Mouse (Mus musculus) hematopoietic stem cell, adult 5-6 weeks (primary cell): ENCODE results near the gene Lifr. TPM values are rescaled to one million over a fixed set of nuclear protein-coding genes. Genes with fewer than 3 reads are reported as not detected.

Source experiments
- ATAC-seq, 2 experiments: fragments of 125-278 bp in 1 of 2; replicated peaks in 1 of 2; 2 replicates each; pipeline ENCODE4 v1.8.0; 2016 to 2017; ENCODE audit warnings: inconsistent platforms in 2 of 2, mild to moderate bottlenecking in 2 of 2, moderate number of reproducible peaks in 2 of 2, low read depth in 1 of 2, moderate TSS enrichment in 1 of 2; ENCODE audit not compliant: low FRiP score in 2 of 2, poor library complexity in 2 of 2, severe bottlenecking in 2 of 2, insufficient read depth in 1 of 2, low TSS enrichment in 1 of 2
- total RNA-seq: library from RNA; stranded (forward); fragments of 172-1452, 232-1000 nt; gene quantifications from 2 replicates; pipeline ENCODE4 v1.2.3, GENCODE M21; 2017

Gene Lifr
- total RNA-seq, 1 experiment from 2014 or later, result 0.30 TPM

DNA sequence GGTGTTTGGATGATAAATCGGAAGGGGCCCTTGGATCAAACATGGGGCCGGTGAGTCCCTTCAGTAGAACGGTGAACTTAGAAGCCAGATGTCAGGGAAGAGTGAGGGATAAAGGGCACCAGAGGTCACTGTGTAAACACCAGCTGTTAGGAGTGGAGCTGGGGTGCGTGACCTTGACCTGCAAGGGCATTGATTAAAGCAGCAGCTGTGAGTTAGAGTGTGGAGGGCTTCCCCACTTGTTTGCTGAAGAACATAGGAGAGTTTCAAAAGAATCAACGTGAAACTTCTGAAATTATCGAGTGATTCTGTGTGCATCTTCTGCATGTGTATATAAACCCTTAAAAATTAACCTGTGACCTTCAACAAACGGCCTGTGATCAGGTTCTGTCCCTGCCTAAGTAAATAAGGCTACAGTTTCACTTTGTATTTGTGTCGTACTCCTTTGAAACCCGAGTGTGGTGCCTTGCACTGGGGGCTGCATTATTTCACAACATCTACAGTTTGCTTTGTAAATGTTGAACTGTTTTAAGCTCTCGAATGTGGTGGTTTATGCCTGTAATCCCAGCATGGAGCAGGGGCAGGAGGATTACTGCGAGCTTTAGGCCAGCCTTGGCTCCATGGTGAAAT is 77.6 kb downstream of the Lifr start:
- no peak for ATAC-seq

- no peak for ATAC-seq
Observed at GRCm38 (mm10) chr15:7172875-7173274, 82.5 kb downstream of the Lifr start.

- no peak for ATAC-seq
Observed at GRCm38 (mm10) chr15:7173346-7173745, 82.9 kb downstream of the Lifr start.

DNA sequence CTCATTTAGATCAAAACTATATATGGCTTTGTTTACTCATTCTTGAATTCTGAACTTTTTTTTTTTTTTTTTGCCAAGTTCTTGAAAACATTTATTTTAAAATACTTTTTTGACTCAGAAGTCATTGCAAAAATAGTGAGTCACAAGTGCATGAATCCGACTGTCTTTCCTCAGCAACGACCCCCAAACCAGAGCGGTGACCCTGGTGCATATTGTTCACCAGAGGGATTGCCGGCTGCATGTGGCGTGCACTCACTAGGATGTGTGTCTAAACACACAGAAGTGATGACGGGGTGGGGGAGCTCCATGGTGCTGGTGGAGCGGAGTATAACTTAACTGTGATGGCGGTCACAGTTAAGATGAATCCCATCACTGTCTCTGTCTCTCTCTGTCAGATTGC is 83.4 kb downstream of the Lifr start:
- no peak for ATAC-seq

DNA sequence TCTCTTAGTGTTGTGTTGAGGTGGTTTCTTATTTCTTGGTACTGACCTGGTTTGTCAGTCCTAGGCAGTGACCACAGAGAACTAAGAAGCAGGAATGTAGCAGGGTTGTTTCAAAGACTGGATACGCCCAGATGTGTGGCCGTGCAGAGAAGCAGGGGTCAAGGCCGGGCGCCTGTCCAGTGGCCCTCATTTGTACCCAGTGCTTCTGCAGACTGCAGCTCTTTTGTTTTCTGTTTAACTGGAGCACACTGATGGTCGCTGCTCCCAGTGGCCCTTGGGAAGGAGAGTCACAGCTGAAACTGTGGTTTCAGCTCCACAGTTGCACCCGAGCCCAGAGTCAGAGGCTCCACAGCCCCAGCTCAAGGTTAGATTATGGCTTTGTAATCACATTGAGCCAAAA is 90.2 kb downstream of the Lifr start:
- no peak for ATAC-seq

- no peak for ATAC-seq
Observed at GRCm38 (mm10) chr15:7187682-7188081, 97.3 kb downstream of the Lifr start.

DNA sequence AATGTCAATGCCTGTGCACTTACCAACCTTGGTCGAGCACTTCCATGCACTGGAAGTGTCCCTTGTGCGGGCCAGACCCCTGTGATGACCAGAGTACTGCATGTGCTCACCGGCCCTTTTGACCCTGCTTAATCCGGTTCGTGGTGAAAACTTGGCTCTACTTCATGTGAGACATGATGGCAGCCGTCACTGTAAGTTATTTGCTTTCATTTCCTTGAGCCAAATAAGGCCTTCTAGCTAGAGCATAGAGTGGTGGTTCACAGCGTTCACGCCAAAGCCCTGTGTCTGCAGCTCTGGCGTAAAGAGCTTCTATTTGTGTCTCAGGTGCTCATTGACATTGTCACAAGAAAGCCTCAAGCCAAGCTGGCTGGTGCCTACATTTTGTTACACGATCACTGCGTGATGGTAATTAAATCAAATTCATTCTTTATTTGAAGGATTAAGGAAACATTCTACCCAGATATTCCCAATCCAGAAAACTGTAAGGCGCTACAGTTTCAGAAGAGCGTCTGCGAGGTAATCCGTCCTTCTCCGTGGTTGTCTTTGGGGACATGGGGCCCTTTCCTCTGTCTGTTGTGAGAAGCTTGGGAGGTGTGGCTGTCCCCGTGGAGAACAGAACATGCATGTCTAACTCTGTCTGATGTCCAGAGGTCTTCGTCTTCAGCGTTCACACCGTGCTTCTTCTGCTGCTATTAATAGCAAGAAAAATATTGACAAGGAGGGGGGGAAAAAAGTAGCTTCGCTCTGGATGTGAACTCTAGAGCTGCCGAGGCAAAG is 99.5 kb downstream of the Lifr start:
- no peak for ATAC-seq

DNA sequence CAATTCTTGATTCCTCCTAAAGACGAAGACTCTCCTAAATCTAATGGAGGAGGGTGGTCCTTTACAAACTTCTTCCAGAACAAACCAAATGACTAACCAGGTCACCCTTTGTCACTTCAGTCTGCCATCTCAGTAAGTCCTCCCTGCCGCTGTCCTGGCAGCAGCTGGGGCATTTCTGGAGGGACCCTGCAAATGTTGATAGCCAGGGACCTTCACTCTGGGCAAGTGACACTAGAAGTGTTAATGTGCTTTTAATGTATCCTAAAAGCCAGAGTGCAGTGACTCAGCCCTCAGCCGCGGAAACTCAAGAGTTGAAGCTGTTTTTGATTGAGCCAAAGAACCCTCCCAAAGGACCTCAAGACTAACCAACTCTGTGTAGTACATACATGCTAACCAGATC is 100.7 kb downstream of the Lifr start:
- ATAC-seq, result no peak

- ATAC-seq, result no peak
Observed at GRCm38 (mm10) chr15:7192582-7192981, 102.2 kb downstream of the Lifr start.

- no peak for ATAC-seq
Observed at GRCm38 (mm10) chr15:7194147-7194720, 103.8 kb downstream of the Lifr start.

DNA sequence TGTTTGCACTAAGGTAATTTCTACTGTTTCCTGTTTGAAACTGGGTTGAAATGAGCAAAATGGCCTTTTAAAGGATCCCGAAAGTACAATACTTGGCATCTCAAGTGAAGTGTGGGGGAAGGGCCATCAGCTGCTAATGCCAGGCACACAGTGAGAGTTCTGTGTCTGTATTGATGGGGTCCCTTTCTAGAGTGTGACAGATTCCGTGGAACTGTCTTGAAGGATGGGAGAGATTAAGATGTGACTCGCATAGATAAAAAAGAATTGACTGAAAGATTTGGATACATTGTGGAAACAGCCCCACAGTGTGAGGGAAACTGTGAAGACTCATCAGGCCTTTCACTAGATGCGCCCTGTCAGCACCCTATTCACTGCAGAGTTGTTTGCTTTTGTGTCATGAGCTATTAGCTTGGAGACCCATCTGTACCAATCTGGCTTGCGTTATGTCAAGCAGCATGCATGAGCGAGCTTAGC is 104.4 kb downstream of the Lifr start:
- ATAC-seq, result no peak

- ATAC-seq, result no peak
Observed at GRCm38 (mm10) chr15:7197652-7198445, 107.4 kb downstream of the Lifr start.

DNA sequence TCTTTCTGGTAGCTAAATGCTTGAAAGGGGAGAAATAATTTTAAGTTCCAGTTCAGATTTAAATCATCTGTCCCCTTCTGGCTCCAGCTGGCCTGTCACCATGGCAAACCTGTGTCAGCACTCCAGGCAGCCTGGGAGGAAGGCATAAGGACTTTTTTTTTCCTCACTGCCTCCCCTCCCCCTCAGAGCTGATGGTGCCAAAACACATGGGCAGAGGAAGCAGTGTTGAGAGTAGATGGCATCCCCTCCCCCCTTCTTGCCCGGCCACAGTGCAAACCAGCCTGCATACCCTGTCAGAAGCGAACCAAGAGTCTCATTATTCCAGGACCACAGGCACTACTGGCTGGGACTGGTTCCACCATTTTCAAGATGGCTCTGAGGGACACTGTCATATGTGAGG is 108.4 kb downstream of the Lifr start:
- ATAC-seq, result no peak

GRCm38 (mm10) chr15:7200286-7200685 is 109.9 kb downstream of the Lifr start:
- ATAC-seq, result no peak

GRCm38 (mm10) chr15:7201421-7202380 is 111.3 kb downstream of the Lifr start:
- ATAC-seq, result no peak

DNA sequence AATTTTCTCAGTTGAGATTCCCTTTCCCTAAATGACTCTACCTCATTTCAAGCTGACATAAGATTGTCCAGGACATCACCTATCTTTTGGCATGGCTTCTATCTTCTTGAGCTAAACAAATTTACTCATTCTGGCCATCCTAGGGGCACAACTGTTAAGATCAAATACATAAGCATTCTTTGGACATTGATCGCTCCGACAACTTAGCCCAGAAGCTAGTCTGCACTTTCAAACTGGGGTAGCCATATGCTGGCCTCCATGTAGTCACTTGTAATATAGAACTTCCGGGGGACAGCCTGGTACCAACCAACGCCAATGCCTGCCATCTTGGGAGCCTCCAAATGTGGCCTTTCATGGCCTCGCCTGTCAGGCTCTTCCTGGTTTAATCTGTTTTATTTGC is 112.6 kb downstream of the Lifr start:
- no peak for ATAC-seq
